Mouse (Mus musculus): ENCODE data around the gene Fam222b.
"Not testable (repeated sequence)": the region's sequence is repeated elsewhere in the genome, so short reads cannot be mapped to it uniquely, and the experiment has no call there.

Gene Fam222b

DNA sequence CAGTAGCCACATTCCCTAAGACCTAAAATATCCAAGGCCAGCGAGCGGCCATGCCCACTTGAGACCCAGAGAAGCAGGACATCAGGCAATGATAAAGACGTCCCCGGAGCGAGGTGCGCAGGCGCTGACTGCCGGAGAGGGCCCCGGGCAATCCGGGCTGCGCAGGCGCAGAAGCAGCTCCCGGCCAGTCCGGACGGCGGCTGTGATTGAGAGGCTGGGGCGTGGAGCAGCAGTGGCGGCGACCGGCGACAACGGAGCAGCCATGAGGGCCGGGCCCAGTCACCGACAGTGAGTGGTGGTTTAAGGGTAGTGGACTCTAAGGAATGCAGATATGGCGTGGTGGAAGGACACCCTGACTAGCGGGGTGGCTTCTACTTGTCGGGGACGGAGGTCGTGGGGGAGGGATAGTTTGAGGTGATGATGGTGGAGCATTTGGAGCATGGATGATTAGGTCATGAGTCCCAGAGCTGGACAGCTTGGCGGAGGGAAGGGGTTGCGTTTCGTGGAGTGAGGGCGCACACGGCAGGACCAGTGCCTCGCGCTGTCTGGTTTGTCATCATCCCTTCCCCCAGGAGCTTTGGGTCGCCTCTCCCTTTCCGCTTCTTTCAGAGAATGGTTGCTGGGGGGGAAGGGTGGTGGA, at the start of gene Fam222b:
TSS of gene Fam222b (plus strand) at position 157 of the 640 bp plus-strand sequence.
- peak; percentile 72 to 87 for DNase-seq (ENCODE audit: low read depth in 1 of 2, low spot score in 2 of 2)

DNA sequence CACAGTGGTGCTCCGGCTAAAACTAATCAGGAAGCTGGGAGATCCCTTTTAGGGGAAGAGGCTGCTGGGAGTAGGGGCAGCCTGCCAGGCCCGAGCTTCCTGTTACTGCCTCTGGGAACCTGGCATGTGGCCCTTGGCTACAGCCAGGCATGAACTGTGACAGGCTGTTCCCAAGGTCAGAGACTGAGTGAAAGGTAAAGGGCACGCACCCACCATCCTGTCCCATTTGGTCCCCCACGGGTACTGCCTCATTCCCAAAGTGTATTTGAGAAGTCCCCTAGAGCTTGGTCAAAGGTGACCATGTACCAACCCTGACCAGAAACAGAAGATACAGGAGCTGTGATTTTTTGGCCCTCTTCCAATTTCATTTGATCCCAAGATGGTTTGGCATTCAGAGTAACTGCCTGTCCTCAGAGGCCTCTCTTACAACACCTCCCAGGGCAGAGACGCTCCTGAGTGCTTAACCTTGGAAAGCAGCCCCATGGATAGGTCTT, 49.7 kb upstream of the Fam222b start:
- DNase-seq (ENCODE audit: low read depth in 1 of 2, low spot score in 2 of 2): no peak

DNA sequence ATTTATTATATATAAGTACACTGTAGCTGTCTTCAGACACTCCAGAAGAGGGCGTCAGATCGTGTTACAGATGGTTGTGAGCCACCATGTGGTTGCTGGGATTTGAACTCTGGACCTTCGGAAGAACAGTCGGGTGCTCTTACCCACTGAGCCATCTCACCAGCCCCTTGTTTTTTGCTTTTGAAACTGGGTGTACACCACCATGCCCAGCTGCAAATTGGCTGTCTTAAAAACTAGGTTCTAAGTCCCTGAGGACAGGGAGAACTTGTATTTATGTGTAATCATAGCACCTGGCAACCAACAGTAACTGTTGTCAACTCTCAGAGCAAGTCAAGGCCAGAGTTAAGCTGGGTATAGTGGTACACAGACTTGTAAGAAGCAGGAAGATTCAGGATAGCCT, 45.8 kb upstream of the Fam222b start:
- DNase-seq (ENCODE audit: low read depth in 1 of 2, low spot score in 2 of 2): not testable (repeated sequence)

DNA sequence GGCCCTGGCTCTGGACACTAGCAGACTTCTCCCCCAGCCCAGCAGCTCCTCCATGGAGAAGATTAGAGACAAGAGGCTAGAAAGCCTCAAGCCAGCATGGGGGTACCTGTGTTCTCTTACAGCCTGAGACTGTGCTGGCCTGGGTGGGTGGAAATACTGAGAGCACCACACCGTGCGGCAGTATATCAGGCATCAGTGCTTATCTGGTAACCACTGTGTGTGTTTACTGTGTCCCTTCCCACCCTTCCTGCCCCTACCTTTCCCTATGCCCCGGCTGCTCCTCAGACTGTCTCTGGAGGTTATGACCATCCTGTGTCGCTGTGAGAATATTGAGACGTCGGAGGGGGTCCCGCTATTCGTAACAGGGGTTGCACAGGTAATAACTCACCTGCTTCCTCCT, 41.4 kb upstream of the Fam222b start:
- no peak for DNase-seq (ENCODE audit: low read depth in 1 of 2, low spot score in 2 of 2)

DNA sequence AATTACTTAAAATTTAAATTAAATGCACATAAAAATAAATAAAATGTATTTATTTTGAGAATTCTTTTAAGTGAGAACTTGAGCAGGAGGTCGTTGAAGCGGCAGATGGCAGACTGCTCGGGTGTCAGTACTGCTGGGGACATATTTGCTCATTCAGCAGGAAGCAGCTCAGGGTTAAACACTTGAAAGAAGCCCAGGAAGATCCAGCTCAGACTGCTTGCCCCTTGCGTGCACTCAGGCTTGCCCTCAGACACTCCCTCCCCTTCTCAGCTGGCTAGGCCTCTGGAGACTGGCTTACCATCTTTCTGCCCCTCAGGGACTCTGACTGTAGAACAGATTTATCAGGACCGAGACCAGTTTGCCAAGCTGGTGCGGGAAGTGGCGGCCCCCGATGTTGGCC, 37.5 kb upstream of the Fam222b start:
- DNase-seq (ENCODE audit: low read depth in 1 of 2, low spot score in 2 of 2): no peak

DNA sequence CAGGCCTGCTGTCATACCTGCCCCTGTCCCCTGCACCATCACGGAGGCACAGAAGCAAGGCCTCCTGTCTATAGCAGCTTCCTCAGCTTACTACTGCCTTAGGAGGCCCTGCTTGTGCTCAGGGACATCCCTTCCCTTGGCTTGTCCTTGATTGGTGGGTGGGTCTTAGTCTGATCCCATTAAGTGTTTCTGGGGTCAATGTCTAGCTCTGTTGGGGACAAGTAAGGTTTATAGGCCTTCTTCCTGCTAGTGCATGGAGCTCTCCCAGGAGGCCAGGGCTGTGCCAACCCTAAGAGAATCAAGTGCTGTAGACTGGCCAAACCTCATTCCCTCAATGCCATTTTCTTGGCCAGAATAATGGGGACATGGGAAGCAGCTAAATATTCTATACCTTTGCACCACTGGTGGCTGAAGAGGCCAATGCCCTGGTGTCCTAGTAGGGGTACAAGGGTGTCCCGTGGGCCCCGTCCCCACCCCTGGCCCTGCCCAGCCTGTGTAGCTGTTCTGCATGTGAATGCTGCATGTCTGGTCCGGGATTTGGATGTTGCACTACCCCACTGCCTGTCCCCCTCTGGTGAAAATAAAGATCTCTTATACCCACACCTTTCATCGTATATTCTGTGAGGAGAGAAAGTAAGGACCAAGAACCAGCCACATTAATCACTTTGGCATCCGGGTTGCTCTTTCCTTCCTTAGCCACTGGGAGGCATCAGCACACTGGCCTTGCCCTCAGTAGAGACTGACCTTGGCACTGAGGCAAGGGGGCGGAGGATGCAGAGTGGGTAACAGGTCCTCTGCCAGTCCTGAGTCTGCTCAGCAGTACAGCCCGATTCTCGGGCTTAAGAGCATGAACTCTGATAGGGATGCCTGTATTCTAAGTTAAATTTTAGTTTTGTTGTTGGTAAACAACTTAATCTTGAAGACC, 34.4 kb upstream of the Fam222b start:
- DNase-seq (ENCODE audit: low read depth in 1 of 2, low spot score in 2 of 2): no peak

DNA sequence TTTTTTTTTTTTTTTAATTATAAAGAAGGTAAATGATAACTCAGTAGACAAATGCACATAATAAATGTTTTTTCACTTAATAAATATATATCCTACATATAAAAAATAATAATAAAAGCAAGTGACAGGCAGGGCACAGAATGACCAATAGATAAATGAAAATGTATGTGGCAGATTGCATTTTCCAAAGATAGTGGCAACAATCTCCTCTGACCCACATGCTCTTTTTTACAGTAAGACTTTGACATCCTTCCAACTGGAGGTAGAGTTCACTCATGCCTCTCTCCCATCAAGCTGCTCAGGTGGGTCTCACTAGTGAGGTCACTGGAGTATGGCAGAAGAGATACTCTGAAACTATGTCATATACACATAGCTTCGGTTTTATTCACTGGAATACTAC, 31.9 kb upstream of the Fam222b start:
- DNase-seq (ENCODE audit: low read depth in 1 of 2, low spot score in 2 of 2): no peak

DNA sequence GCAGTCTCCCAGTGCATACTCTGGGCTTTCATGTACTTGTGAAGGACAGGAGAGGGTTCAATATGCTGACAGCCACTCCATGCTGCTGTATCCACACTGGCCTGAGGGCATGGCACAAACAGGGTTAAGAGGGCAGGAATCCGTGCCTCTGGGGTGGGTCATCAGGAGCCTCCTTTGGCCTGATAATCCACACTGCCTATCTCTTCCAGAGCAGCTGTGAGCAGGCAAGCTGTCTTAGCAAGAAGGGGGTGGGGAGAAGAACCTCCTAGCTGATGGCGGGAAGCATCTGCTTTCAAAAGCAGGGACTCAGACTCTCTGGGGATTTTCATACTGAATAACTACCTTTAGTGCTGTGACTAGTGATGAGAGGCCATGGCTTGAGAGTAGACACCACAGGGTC, 28.6 kb upstream of the Fam222b start:
- no peak for DNase-seq (ENCODE audit: low read depth in 1 of 2, low spot score in 2 of 2)

DNA sequence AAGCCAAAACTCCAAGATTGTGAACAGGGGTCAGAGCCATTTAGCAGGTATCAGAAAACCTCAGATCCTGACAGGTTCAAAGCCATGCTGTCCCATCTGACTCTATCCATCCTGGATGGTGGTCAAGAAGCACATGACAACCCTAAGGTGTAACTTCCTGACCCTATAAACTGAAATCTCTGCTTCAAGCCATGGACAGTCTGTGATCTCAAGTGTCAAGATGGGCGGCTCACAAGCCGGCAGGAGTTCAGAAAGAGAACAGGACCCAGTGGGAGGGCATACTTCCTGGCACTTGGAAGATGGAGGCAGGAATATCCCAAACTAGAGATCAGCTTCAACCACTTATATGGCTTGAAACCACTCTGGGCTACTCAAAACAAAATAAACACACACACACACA, 27.8 kb upstream of the Fam222b start:
- DNase-seq (ENCODE audit: low read depth in 1 of 2, low spot score in 2 of 2): no peak

DNA sequence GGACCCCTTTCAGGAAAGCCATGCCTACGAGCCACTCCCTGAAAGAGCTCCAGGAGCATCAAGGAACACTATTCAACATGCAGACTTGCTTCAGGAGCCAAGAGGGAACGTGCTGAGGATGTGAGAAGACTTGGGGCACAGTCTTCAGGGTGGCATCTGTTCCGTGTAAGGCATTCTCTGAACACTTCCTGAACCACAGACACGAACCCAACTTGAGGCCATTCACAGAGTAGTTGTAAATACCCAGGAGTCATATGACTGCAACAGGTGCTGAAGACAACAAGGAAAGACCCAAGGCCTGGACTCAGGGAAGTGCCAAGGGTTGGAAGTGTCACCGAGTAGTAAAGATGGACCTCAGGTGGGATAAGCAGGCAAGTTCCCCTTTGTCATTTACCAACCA, 26.9 kb upstream of the Fam222b start:
- no peak for DNase-seq (ENCODE audit: low read depth in 1 of 2, low spot score in 2 of 2)

DNA sequence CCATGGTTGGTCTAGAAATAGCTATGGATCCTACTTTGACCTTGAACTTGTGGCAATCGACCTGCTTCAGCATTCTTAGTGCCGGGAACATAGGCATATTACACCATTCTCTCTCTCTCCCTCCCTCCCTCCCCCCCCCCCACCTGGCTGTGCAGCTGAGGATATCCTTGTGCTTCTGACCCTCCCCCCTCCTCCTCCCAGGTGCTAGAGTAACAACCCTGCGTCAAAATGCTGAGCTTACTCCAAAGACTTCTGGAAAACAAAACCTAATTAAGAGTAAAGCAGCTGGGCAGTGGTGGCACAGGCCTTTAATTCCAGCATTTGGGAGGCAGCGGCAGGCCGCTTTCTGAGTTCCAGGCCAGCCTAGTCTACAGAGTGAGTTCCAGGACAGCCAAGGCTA, 25.3 kb upstream of the Fam222b start:
- DNase-seq (ENCODE audit: low read depth in 1 of 2, low spot score in 2 of 2): no peak

DNA sequence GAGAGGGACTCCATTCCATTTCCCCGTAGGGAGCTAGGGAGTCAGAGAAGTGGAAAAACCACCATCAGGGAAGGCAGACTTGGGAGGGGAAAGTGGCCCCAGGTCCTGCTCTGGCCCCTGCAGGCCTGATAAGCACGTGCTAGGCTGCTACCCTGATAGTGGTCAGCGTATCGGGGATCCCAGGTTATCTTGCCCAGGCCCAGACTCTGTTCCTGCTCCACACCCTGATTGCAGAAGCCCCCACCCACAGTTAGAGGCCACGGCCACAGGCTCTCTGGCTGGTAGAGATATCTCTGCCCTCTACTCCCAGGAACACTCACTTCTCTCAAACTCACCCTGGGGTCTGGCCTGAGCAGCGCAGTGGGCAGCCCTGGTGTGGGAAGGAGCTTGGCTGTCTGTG, 24.8 kb upstream of the Fam222b start:
- DNase-seq (ENCODE audit: low read depth in 1 of 2, low spot score in 2 of 2): no peak

DNA sequence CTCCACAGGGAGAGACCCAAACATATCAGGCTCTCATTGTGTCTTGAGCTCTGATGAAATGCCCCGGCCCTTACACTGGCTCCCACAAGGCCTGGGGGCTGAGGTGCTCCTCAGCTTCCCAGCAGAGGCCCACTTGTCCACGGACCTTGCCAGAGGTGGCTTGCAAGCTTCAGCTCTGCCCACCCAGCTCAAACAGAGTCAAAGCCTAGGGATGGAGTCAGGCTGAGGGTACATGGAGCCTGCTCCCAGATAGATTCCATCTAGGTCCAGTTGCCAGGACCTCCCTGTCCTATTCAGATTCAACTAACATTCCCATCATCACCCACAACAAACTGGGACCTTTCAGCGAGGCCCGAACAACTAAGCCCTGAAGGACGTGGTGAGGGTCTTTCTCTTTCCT, 22.5 kb upstream of the Fam222b start:
- no peak for DNase-seq (ENCODE audit: low read depth in 1 of 2, low spot score in 2 of 2)

DNA sequence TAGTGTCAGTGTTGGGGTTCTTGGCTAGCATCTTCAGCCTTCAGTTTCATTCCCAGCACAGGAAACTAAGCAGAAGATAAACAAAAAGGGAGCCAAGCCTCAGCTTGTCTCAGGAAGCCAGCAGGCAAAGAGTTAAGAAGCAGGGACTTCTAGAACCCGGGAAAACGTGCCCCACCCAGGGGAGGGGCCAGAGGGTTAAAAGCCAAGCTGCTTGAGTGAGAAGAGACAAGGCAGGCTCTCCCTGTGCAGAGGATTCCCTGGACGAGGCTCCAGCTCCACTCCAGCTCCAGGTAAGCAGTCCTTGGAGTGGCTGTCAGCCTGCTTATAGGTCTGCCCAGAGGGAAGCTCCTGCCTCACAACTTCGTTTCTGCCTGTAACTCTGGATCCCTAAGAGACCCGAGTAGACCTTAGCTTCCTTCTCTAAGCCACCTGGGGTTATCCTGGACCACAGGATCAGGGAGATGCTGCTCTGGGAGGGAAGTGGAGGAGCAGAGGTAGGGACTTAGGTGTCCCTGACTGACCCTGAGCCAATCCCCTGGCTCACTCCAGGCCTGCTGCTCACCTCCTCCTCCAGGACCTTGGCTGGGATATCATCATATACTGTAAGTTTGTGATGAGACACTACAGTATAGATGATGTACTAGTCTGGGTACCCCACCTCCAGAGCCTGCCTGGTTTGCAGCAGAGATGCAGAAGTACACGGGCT, 21.9 kb upstream of the Fam222b start:
- no peak for DNase-seq (ENCODE audit: low read depth in 1 of 2, low spot score in 2 of 2)

DNA sequence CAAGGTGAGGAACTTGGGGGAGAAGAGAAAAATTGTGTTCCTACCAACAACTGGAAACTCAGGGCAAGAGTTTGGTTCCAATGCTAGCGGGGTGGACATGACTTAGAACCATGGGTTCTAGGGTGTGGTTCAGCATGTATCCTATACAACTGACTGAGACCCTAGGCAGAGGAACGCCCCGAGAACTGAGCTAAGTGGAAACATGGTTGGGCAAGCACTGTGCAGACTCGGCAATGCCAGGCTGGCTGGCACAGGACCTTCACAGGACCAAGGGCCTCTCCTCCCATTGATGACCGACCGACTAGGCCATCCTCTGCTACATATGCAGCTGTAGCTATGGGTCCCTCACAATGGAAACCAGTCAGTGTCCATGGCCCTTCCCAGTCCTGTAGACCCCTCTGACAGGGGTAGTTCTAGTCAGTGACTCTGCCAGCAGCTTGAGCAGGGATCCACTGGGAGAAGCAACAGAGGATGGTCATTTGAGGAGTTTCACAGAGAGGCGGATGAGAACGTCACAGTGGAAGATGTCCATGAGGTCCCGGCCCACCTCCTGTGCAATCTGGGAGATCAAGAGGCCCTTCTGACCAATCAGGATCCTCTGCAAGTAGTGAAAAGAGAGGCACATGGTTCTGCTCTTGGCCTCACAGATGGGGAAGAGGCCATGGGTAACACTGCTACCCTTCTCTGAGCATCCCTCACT, 20.7 kb upstream of the Fam222b start:
- no peak for DNase-seq (ENCODE audit: low read depth in 1 of 2, low spot score in 2 of 2)

DNA sequence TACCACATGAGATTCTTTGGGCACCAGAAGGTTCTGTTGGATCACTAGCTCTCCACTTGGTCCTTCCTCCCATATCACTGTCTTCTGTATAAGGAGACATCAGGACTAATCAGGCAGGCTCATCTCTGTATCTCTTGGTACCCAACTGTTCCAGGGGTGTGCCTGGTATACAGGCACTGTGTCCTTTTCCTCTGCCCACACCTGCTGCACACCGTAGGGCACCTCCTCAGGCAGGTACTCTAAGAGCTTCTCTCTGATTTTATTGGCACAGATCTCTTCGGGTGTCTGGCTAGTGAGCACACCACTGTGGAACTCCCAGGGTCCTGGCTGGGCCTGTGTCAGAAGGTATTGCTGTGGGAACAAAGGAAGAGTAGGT, 20.2 kb upstream of the Fam222b start:
- no peak for DNase-seq (ENCODE audit: low read depth in 1 of 2, low spot score in 2 of 2)

DNA sequence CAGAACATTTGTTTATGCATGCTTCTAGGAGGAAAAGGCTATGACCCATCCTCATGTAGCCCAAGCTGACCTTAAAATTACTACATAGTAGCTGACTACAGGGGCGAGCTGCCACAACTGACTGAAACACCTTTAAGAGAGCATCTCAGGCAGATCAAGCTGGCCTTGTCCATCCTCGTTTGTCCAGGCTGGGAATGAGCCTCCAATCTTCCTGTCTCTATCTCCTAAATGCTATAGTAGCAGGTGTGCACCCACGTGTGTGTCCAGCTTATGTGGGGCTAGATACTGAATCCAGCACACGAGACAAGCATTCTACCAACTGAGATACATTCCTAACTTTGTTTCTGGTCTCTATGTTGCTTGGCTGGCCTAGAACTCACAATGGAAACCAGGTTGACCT, 19.8 kb upstream of the Fam222b start:
- DNase-seq (ENCODE audit: low read depth in 1 of 2, low spot score in 2 of 2): no peak

DNA sequence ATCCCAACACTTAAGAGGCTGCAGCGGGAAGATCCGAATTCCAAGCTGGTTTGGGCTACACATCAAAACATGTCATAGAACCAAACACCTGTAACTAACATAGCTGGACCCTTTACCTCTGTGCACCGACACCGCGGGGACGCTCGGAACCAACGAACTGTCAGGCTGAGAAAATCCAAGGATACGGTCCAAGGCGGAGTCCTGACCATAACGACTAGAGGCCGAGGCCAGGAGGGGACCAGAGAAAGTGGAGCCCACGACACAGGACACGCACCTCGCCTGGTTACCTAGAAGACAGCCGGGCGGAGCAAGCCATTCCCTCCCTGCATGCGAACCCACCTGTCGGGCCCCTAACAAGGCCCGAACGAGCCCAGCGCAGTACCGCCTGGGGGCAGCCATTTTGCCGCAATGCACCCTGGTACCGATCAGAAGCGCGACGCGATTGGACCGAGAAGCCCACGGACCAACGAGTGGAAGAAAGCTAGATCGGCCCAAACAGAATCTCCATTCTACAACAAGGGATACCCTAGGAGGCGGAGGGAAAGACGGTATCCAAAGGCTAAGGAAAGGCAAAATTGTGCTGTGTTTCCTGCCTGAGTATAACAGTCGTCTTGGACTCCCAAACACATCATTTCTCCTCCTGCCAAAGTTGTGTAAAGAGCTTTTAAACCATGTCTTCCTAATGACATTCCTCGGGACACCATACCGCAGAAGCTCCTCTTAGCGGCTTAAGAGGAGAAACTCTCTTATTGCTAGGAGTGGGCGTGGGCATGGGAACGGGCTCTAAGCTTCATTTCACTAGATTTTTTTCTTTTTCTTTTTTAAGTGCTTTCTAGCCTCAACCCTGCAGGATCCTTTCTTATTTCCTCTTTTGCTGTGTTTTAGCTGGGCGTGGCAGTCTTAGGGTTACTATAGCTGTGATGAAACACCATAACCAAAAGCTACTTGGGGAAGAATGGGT, 14.2 kb upstream of the Fam222b start, which contains the start of gene Eral1:
TSS of gene Eral1 (minus strand) at position 423 of the 961 bp plus-strand sequence.
- DNase-seq (ENCODE audit: low read depth in 1 of 2, low spot score in 2 of 2): peak in 1 of 2 experiments; percentile 40

DNA sequence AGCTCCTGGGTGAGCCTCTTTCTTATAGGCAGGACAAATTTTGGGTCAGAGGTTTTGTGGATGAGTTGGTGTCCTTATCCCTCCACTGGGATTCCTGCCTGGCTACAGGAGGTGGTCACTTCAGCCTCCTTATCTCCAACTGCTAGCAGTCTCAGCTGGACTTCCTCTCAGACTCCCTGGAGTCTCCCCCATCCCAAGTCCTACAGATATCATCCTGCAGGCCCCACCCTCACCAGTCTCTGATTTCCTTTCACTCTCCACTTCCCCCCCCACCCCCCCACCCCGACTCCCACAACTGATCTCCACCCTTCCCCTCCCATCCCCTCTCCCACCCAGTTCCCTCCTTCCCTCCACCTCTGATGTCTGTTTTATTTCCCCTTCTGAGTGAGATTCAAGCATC, 10.9 kb upstream of the Fam222b start:
- DNase-seq (ENCODE audit: low read depth in 1 of 2, low spot score in 2 of 2): no peak

DNA sequence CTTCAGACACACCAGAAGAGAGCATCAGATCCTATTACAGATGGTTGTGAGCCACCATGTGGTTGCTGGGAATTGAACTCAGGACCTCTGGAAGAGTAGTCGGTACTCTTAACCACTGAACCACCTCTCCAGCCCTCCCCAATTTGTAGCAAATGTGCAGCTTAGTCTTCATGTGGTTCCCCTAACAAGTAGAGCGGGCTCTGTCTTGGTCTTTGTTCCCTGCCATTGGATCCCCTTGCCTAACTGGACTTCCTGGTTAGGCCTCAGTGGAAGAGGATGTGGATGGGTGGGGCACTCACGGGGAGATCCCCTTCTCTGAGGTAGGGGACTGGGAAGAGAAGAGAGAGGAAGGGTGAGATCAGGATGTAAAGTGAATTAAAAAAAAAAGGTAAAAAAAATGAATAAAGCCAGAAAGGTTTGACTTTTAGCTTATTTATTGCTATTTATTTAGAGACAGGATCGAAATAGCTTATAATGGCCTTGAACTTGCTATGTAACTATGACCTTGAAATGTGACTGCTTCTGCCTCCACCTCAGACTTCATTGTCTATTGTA, 7.5 kb upstream of the Fam222b start:
- DNase-seq (ENCODE audit: low read depth in 1 of 2, low spot score in 2 of 2): no peak
